Mouse (Mus musculus): ENCODE measurements around the gene Nsd1.
"Not testable (repeated sequence)": the region's sequence is repeated elsewhere in the genome, so short reads cannot be mapped to it uniquely, and the experiment has no call there.

Gene Nsd1

DNA sequence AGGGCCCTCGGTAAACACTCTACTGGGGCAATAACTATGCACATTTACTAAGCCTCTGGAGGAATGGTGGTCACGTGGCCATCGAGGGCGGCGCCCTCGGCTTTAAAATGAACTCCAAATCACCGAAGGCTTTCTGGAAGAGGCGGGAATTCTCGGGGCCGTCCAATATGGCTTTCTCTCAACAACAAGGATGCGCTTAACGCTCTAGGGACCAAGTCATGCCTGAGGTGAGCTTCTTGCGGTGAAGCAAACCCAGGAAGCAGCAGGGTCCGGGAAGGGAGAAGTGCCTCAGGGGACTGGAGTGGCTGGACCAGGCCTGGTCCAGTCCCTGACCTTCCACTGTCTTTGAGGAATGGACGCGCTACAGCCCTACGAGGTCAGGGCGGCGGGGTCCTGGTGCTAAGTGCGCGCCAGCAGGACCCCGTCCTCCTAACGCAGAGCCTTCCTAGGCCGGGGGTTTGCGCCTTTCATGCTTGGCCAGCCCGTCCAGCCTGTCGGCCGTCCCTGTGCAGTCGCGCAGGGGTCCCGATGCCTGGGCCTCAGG, at the start of gene Nsd1:
Gene Nsd1 (plus strand): TSS at position 134 of the 544 bp plus-strand sequence.
- DNase-seq: peak; percentile 7

DNA sequence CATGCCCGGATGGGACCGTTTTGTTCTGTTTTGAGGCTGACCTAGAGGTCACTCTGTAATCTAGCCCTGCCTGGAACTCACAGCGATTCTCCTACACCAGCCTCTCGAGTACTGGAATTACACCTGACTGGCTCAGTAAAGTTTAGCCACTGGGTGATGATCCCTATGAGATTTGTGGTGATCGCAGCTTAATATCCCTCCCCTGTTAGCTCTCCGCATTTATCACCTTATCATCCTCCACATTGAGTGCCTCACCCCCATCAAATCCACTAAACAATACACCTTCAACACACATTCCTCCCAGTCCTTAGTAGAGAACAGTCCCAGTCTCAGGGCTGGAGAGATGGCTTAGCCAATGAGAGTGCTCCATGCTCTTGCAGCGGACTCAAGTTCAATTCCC, 47.2 kb upstream of the Nsd1 start:
- DNase-seq: no peak

GRCm38 (mm10) chr13:55163553-55163952, 46.0 kb upstream of the Nsd1 start:
- peak; percentile 66 for DNase-seq

GRCm38 (mm10) chr13:55165831-55166339, 43.7 kb upstream of the Nsd1 start:
- DNase-seq: no peak

GRCm38 (mm10) chr13:55166806-55167725, 42.5 kb upstream of the Nsd1 start:
- DNase-seq: no peak

DNA sequence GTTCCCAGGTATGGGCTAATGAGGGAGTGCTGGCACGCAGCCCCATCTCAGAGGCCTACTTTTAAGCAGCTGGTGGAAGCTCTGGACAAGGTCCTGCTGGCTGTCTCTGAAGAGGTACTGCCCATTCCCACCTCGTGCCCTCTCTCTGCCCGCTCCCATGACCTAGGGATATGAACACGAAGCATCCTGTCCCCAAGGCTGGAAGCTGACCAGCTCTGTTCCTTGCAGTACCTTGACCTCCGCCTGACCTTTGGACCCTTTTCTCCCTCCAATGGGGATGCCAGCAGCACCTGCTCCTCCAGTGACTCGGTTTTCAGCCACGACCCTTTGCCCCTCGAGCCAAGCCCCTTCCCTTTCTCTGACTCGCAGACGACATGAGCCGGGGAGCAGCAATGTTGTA, 41.8 kb upstream of the Nsd1 start:
- DNase-seq: no peak

DNA sequence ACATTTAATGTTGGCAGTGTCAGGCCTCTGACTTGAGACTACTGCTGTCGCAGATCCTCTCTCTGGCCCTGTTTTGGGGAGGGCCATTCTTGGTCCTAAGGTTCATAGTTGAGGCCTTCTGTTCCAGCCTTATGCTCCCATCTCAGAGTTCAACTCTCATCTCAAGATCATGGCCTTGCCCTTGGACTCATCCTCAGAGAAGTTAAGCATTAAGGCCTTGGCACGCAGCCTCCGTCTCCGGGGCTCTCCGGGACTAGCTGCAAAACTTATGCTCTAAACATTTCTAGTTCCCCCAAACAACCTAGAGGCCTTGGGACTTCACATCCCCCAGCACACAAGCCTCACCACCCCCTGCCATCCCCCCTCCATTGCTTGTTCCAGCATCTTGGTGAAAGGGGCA, 41.3 kb upstream of the Nsd1 start:
- no peak for DNase-seq

DNA sequence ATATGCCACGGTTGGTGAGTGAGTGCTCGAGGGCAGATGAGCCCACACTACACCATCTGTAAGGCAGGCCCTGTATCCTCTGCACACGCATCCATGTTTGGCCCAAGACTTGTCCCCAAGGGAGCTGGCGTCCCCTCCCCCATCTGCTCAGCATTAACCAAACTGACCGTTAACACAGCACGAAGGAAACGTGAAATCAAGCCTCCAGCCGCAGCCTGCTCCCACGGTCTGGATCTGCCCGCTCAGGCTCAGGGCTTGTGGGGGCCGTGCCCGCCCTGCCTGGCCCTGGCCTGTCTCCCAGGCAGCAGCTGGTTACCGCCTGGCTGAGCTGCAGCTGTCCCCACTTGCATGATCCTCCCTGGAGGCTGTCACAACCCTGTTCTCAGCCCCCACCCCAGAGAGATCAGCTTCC, 40.6 kb upstream of the Nsd1 start:
- DNase-seq: peak; percentile 67

DNA sequence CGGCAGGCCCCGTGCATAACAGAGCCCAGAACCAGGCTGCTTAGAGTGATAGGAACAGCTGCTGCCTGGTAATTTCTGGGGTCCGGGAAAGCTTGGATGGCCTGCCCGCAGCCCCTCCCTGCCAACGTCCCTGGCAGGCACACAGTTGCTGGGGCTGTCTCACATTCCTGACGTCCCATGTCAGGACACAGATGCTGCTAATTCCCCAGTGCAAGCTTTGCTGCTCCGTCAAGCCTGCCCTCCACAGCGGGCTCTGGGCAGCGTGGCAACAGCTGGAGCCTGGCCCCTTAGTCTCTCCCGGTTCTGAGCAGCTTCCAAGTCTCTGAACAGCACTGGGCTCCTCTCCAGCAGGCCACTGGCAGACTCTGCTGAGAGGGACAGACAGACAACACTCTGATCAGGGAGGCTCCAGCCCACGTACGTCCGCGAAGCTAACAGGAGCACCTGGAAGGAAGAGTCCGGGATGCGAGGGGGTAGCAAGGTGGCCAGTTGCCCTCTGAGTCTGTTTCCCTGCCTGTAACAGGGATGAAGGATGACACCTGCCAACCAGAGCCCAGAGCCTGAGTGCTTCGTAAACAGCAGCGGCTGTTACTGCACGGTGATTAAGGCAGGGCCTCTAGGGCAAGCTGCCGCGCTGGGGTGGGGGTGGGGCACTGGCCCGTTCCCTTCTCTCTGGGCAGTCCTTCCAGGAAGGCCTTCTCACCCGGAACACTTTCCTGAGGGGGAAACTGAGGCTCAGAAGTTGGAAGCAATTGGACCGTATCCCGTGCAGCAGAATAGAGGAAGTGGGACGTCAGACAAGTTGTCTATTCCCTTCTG, 37.9 kb upstream of the Nsd1 start:
- DNase-seq: peak; percentile 65

DNA sequence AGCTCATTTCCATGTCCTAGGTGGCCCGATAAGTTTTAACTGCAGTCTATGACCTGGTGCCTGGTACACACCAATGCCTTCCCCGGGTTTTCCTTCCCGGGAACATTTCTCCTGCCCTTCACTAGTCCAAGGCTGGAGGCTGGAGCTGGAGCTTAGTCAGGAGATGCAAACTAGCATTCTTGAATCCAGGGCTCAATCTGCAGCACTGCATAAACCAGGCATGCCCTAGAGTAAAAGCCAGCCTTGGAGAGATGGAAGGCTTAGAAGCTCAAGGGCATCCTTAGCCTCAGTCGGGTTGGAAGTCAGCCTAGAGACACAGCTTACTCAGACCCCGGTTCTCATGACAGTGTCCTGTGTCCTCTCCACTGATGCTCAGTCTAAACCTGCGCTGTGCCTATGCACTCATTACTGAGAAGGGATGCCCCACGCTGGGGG, 37.2 kb upstream of the Nsd1 start:
- DNase-seq: no peak

GRCm38 (mm10) chr13:55174347-55174746, 35.2 kb upstream of the Nsd1 start:
- DNase-seq: no peak

- peak; percentile 49 for DNase-seq
These were observed 33.3 kb upstream of the Nsd1 start for GRCm38 (mm10) chr13:55176265-55176664.

DNA sequence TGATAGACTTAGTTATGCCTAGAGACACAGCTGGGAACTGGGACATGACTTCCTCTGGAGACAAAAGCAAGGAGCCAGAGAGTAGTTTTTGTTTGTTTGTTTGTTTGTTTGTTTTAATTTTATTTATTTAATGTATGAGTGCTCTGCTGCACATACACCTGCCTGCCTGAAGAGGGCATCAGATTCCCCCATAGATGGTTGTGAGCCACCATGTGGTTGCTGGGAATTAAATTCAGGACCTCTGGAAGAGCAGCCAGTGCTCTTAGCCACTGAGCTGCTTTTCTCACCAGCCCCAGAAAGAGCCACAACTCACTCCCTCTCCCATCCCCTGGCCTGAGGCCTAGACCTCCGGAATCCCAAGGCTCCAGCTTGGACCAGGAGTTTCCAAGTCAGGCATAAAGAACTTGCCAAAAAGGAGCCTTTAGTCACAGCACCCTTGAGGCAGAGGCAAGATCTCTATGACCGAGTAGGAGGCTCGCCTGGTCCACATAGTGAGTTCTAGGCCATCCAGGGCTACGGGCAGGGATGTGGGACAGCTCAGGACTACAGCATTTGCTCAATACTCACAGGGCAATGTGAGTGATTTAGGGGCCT, 31.6 kb upstream of the Nsd1 start:
- no peak for DNase-seq

- DNase-seq: peak; percentile 85
These were observed 31.0 kb upstream of the Nsd1 start for GRCm38 (mm10) chr13:55178556-55178955.

DNA sequence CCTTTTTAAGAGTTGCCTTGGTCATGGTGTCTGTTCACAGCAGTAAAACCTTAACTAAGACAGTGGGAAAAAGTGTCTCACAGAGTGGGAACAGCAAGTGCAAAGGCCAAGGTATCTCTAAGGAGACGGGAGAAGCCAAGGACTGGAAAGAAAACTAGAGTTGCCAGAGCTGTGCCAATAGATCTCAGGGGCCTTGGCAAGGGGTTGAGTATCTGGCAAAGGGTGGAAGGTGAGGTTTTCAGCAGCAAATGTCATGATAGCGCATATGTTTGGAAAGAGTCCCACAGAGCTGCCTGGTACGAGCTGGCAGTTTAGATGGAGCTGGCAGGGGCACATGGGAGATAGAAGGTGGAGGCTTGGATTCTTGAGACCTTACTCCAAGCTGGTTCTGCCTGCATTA, 30.0 kb upstream of the Nsd1 start:
- DNase-seq: no peak

DNA sequence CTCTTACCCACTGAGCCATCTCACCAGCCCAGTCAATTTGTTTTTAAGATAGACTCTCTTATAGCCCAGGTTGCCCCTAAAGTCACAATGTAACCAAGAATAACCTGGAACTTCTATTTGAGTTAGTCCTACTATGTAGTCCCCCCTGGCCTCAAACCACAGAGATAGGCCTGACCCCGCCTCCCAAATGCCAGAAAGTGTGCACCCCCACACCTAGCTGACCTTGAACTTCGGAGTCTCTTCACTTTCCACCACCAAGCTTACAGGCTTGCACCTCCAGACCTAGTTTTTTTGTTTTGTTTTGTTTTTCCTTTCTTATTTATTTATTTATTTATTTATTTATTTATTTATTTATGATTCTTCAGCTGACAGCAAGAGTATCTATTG, 27.8 kb upstream of the Nsd1 start:
- no peak for DNase-seq

- peak; percentile 87 for DNase-seq
These were observed 27.2 kb upstream of the Nsd1 start for GRCm38 (mm10) chr13:55182173-55182894.

DNA sequence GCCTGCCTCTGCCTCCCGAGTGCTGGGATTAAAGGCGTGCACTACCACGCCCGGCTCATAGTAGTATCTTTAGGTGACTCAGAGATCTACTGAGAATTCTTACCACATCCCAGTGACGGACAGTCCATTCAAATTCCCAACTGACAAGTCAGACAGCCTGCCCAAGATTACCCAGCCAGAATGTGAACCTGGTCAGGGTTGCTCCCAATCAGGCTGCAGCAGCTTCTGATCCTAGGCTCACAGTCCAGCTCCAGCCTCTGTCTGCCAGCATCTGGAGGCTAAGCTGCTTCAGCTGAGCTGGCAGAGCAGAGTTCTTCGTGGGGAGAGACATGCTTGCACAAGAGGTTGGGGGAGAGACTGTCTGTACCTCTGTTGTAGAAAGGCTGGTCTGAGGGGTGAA, 26.2 kb upstream of the Nsd1 start:
- no peak for DNase-seq

DNA sequence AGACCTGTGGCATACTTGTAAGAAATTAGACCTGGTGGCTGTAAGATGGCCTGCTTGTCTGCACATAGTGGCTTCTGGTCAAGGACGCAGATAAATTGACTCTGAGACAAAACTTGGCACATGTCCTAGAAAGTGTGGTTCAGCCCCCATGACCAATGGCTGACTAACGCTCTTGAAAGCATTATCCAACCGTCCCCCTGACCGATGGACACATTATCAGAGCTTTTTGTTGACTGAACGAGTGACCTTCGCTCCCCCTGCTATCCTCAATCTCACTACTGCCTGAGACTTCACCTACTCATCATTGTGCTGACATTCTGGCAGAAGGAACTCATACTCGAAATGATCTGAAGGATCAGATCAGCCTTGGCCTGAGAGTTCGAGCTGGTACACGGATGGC, 22.5 kb upstream of the Nsd1 start:
- DNase-seq: not testable (repeated sequence)

- DNase-seq: peak; percentile 76
These were observed 20.0 kb upstream of the Nsd1 start for GRCm38 (mm10) chr13:55189531-55190107.

- DNase-seq: peak; percentile 98
These were observed 19.3 kb upstream of the Nsd1 start for GRCm38 (mm10) chr13:55190121-55190868.
